Mouse (Mus musculus): Measurements from ENCODE around the gene Cep89. TPM values are rescaled to one million over a fixed set of nuclear protein-coding genes. Genes with fewer than 3 reads are reported as not detected.

Cep89 gene
- total RNA-seq, 2 experiments from 2014 or later: 18.2 to 18.9 TPM

- no peak for DNase-seq (ENCODE audit: low spot score in 2 of 2)
Observed at GRCm38 (mm10) chr7:35382706-35383353, 14.0 kb upstream of the Cep89 start.

GRCm38 (mm10) chr7:35386525-35386952 lies 10.3 kb upstream of the Cep89 start:
- no peak for DNase-seq (ENCODE audit: low spot score in 2 of 2)

- DNase-seq (ENCODE audit: low spot score in 2 of 2): no peak
Observed at GRCm38 (mm10) chr7:35388694-35389093, 8.1 kb upstream of the Cep89 start.

GRCm38 (mm10) chr7:35392935-35393334 lies 3.9 kb upstream of the Cep89 start:
- peak; percentile 17 to 47 for DNase-seq (ENCODE audit: low spot score in 2 of 2)

GRCm38 (mm10) chr7:35395734-35396456 lies 940 bp upstream of the Cep89 start:
- no peak for DNase-seq (ENCODE audit: low spot score in 2 of 2)

GRCm38 (mm10) chr7:35401169-35401568 lies 4.3 kb downstream of the Cep89 start:
- no peak for DNase-seq (ENCODE audit: low spot score in 2 of 2)

GRCm38 (mm10) chr7:35415226-35415625 lies 18.4 kb downstream of the Cep89 start:
- no peak for DNase-seq (ENCODE audit: low spot score in 2 of 2)

- DNase-seq (ENCODE audit: low spot score in 2 of 2): no peak
Observed at GRCm38 (mm10) chr7:35415801-35416653, 19.2 kb downstream of the Cep89 start.

- no peak for DNase-seq (ENCODE audit: low spot score in 2 of 2)
Observed at GRCm38 (mm10) chr7:35416654-35416948, 19.8 kb downstream of the Cep89 start.

GRCm38 (mm10) chr7:35423071-35423470 lies 26.2 kb downstream of the Cep89 start:
- no peak for DNase-seq (ENCODE audit: low spot score in 2 of 2)

GRCm38 (mm10) chr7:35428146-35428545 lies 31.3 kb downstream of the Cep89 start:
- DNase-seq (ENCODE audit: low spot score in 2 of 2): no peak

- no peak for DNase-seq (ENCODE audit: low spot score in 2 of 2)
Observed at GRCm38 (mm10) chr7:35435266-35435665, 38.4 kb downstream of the Cep89 start.

- no peak for DNase-seq (ENCODE audit: low spot score in 2 of 2)
Observed at GRCm38 (mm10) chr7:35447501-35447900, 50.7 kb downstream of the Cep89 start.

- no peak for DNase-seq (ENCODE audit: low spot score in 2 of 2)
Observed at GRCm38 (mm10) chr7:35447996-35448846, 51.4 kb downstream of the Cep89 start, which contains the start of gene Slc7a9. Gene Slc7a9 (plus strand): TSS chr7:35448796.

GRCm38 (mm10) chr7:35448867-35449266 lies 52.0 kb downstream of the Cep89 start:
- no peak for DNase-seq (ENCODE audit: low spot score in 2 of 2)

- no peak for DNase-seq (ENCODE audit: low spot score in 2 of 2)
Observed at GRCm38 (mm10) chr7:35456091-35456814, 59.4 kb downstream of the Cep89 start.

- no peak for DNase-seq (ENCODE audit: low spot score in 2 of 2)
Observed at GRCm38 (mm10) chr7:35460971-35461370, 64.1 kb downstream of the Cep89 start.

- DNase-seq (ENCODE audit: low spot score in 2 of 2): no peak
Observed at GRCm38 (mm10) chr7:35465027-35465426, 68.2 kb downstream of the Cep89 start.

GRCm38 (mm10) chr7:35467856-35468255 lies 71.0 kb downstream of the Cep89 start:
- DNase-seq (ENCODE audit: low spot score in 2 of 2): no peak

- DNase-seq (ENCODE audit: low spot score in 2 of 2): no peak
Observed at GRCm38 (mm10) chr7:35470794-35471193, 74.0 kb downstream of the Cep89 start.

Measured in left cerebral cortex, adult 18-20 months (tissue).